Mouse (Mus musculus): ENCODE results near the gene Nr2f1. TPM values are rescaled to one million over a fixed set of nuclear protein-coding genes. Genes with fewer than 3 reads are reported as not detected.

The Nr2f1 gene
- total and polyA plus RNA-seq, 2 experiments: 0.37 to 2.2 TPM

- TF ChIP-seq POLR2A (IDR thresholded peaks at IDR 0.05; ENCODE audit: extremely low read depth, insufficient read depth, low read length) (no peak), CTCF (IDR thresholded peaks at IDR 0.05; ENCODE audit: low read depth, low read length) (no peak)
- H3K27me3 ChIP-seq (ENCODE audit: control insufficient read depth, insufficient read depth, low read length): peaks cover 13% of the 10 kb centered on the region
- H3K9ac ChIP-seq (ENCODE audit: low read depth, low read length): no peak overlapping the region
- 26% methylated on average over 1 of the region's 1 CpGs for WGBS
- DNase-seq (ENCODE audit: extremely low read depth, low read depth, low spot score): no peak
- H3K27ac ChIP-seq (replicated peaks; ENCODE audit: insufficient read depth, low read depth, low read length): no peak overlapping the region
- H3K36me3 ChIP-seq (ENCODE audit: control insufficient read depth, insufficient read depth, low read length): no peaks in the 10 kb centered on the region
- H3K4me3 ChIP-seq (ENCODE audit: insufficient read depth, low read depth, low read length): no peak overlapping the region
- no peaks in the 10 kb centered on the region for H3K4me1 ChIP-seq (ENCODE audit: control insufficient read depth, insufficient read depth, low read length)
- no peaks in the 10 kb centered on the region for H3K79me2 ChIP-seq (ENCODE audit: control insufficient read depth, insufficient read depth, low read length)
Measured at GRCm38 (mm10) chr13:78174891-78175290, 24.7 kb downstream of the Nr2f1 start.

DNA sequence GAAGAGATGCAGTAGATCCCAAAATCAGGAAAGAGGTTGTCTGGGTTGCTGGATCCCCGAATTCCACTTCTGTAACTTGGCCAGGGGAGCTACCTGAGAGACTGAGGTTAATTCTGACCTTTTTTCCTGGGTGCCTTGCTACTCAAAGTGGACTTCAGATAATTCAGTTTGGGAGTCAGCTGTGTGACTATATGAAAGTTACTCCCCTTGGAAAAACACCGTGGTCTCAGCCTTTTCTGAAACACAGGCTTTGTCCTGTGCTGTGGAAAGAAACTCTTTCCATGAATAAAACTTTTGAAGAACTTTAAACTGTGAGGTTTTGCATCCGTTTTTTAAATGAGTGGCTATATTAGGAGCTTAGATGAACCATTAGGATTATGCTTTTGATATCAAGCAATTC, 25.4 kb downstream of the Nr2f1 start:
- H3K27me3 ChIP-seq (ENCODE audit: control insufficient read depth, insufficient read depth, low read length): peaks cover 7% of the 10 kb centered on the region

GRCm38 (mm10) chr13:78172861-78173260, 26.7 kb downstream of the Nr2f1 start:
- no peaks in the 10 kb centered on the region for H3K4me1 ChIP-seq (ENCODE audit: control insufficient read depth, insufficient read depth, low read length)
- TF ChIP-seq POLR2A (IDR thresholded peaks at IDR 0.05; ENCODE audit: extremely low read depth, insufficient read depth, low read length) (no peak), CTCF (IDR thresholded peaks at IDR 0.05; ENCODE audit: low read depth, low read length) (no peak)
- H3K9ac ChIP-seq (ENCODE audit: low read depth, low read length): no peak overlapping the region
- WGBS: 12% methylated on average over 3 of the region's 3 CpGs
- H3K27me3 ChIP-seq (ENCODE audit: control insufficient read depth, insufficient read depth, low read length): peaks cover 5% of the 10 kb centered on the region; the same call in 1 of the 2 replicates
- no peak for DNase-seq (ENCODE audit: extremely low read depth, low read depth, low spot score)
- H3K27ac ChIP-seq (replicated peaks; ENCODE audit: insufficient read depth, low read depth, low read length): no peak overlapping the region
- H3K79me2 ChIP-seq (ENCODE audit: control insufficient read depth, insufficient read depth, low read length): no peaks in the 10 kb centered on the region
- H3K36me3 ChIP-seq (ENCODE audit: control insufficient read depth, insufficient read depth, low read length): no peaks in the 10 kb centered on the region
- no peak overlapping the region for H3K4me3 ChIP-seq (ENCODE audit: insufficient read depth, low read depth, low read length)

More for the DNA sequence above, 25.4 kb downstream of the Nr2f1 start:
- Histone ChIP-seq H3K4me3 (ENCODE audit: insufficient read depth, low read depth, low read length) (no peak overlapping the region), H3K4me1 (ENCODE audit: control insufficient read depth, insufficient read depth, low read length) (no peaks in the 10 kb centered on the region), H3K79me2 (ENCODE audit: control insufficient read depth, insufficient read depth, low read length) (no peaks in the 10 kb centered on the region), H3K36me3 (ENCODE audit: control insufficient read depth, insufficient read depth, low read length) (no peaks in the 10 kb centered on the region), H3K27ac (replicated peaks; ENCODE audit: insufficient read depth, low read depth, low read length) (no peak overlapping the region), H3K9ac (ENCODE audit: low read depth, low read length) (no peak overlapping the region)
- DNase-seq (ENCODE audit: extremely low read depth, low read depth, low spot score): no peak
- TF ChIP-seq POLR2A (IDR thresholded peaks at IDR 0.05; ENCODE audit: extremely low read depth, insufficient read depth, low read length): no peak
- no peak for TF ChIP-seq CTCF (IDR thresholded peaks at IDR 0.05; ENCODE audit: low read depth, low read length)
- 15% methylated on average over 3 of the region's 3 CpGs for WGBS

DNA sequence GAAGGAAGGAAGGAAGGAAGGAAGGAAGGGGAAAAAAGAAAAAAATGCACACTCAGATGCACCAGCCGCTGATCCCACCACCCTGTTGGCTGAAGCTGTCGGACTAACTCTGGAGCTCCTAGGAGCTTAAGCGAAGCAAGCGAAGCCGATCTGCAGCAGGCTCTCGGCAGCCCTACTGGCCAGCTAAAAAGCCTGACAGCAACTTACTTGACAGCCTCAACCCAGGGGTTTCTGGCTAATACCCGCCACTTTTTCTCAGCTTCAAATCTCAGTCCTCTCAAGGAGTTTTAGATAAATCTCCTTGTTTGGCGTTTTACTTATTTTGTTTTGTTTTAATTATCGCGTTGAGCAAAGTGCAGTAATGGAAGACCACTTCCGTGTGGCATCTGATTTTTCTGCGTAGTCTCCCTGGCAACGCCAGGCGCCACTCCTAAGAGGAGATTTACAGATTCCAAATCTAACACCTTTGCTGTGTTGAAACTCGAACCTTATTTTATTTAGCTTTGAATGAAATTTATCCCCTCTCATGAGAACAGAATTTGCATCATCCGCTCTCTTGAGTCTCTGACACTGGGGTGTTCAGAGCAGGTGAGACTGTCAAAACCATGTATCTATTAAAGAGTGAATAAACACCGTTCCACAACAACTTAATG, 27.4 kb downstream of the Nr2f1 start:
- no peak overlapping the region for H3K27ac ChIP-seq (replicated peaks; ENCODE audit: insufficient read depth, low read depth, low read length)
- H3K9ac ChIP-seq (ENCODE audit: low read depth, low read length): no peak overlapping the region
- H3K36me3 ChIP-seq (ENCODE audit: control insufficient read depth, insufficient read depth, low read length): no peaks in the 10 kb centered on the region
- no peak for DNase-seq (ENCODE audit: extremely low read depth, low read depth, low spot score)
- peaks cover 5% of the 10 kb centered on the region; the same call in 1 of the 2 replicates for H3K27me3 ChIP-seq (ENCODE audit: control insufficient read depth, insufficient read depth, low read length)
- H3K4me1 ChIP-seq (ENCODE audit: control insufficient read depth, insufficient read depth, low read length): no peaks in the 10 kb centered on the region
- H3K4me3 ChIP-seq (ENCODE audit: insufficient read depth, low read depth, low read length): no peak overlapping the region
- H3K79me2 ChIP-seq (ENCODE audit: control insufficient read depth, insufficient read depth, low read length): no peaks in the 10 kb centered on the region
- TF ChIP-seq POLR2A (IDR thresholded peaks at IDR 0.05; ENCODE audit: extremely low read depth, insufficient read depth, low read length): no peak
- WGBS: 11% methylated on average over 17 of the region's 17 CpGs

DNA sequence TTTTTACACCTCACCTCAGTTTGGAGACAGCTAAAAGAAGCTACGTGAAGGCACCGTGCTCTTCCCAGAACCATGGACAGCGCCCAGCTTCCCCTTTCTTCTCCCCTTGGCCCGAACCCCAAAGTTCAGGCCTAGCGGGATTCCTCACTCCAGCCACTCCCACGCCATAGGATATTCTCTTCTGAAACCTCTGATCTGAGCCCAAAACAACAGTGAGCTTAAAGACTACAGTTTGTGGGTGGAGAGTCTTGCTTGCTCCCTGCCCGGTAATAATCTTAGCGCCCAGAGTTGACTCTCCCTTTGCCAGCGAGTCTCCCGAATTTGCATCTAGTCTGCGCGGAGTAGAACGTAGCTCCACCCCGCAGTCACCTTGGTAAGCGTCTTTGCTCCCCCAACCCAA, 28.2 kb downstream of the Nr2f1 start:
- H3K36me3 ChIP-seq (ENCODE audit: control insufficient read depth, insufficient read depth, low read length): no peaks in the 10 kb centered on the region
- no peaks in the 10 kb centered on the region for H3K79me2 ChIP-seq (ENCODE audit: control insufficient read depth, insufficient read depth, low read length)
- no peak for TF ChIP-seq CTCF (IDR thresholded peaks at IDR 0.05; ENCODE audit: low read depth, low read length)
- no peak for TF ChIP-seq POLR2A (IDR thresholded peaks at IDR 0.05; ENCODE audit: extremely low read depth, insufficient read depth, low read length)
- H3K27me3 ChIP-seq (ENCODE audit: control insufficient read depth, insufficient read depth, low read length): peaks cover 5% of the 10 kb centered on the region; the same call in 1 of the 2 replicates
- DNase-seq (ENCODE audit: extremely low read depth, low read depth, low spot score): no peak
- no peak overlapping the region for H3K9ac ChIP-seq (ENCODE audit: low read depth, low read length)
- H3K4me1 ChIP-seq (ENCODE audit: control insufficient read depth, insufficient read depth, low read length): no peaks in the 10 kb centered on the region
- no peak overlapping the region for H3K27ac ChIP-seq (replicated peaks; ENCODE audit: insufficient read depth, low read depth, low read length)
- 6% methylated on average over 15 of the region's 15 CpGs for WGBS
- H3K4me3 ChIP-seq (ENCODE audit: insufficient read depth, low read depth, low read length): no peak overlapping the region

DNA sequence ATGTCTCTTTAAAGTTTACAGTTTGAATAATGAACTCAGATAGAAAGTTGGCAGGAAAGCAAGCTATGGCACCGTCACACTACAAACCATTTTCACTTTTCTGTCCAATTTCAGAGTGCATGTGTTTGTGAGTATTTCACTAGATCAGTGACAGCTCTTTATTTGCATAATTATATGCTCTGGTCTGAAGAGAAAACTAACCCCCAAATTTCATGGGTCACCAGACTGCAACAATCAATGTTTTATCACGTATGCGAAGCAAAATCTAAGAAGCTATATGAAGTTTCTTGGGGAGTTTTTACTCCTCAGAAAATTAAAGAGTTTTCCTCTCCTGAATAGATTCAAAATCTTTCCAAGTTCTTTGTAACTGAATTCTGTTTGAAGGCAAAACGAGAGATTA, 31.4 kb downstream of the Nr2f1 start:
- no peak overlapping the region for H3K4me3 ChIP-seq (ENCODE audit: insufficient read depth, low read depth, low read length)
- TF ChIP-seq POLR2A (IDR thresholded peaks at IDR 0.05; ENCODE audit: extremely low read depth, insufficient read depth, low read length) (no peak), CTCF (IDR thresholded peaks at IDR 0.05; ENCODE audit: low read depth, low read length) (no peak)
- 60% methylated on average over 4 of the region's 4 CpGs for WGBS

More for the DNA sequence above, 31.4 kb downstream of the Nr2f1 start:
- no peak for DNase-seq (ENCODE audit: extremely low read depth, low read depth, low spot score)
- H3K27me3 ChIP-seq (ENCODE audit: control insufficient read depth, insufficient read depth, low read length): peaks cover 5% of the 10 kb centered on the region; the same call in 1 of the 2 replicates
- no peaks in the 10 kb centered on the region for H3K79me2 ChIP-seq (ENCODE audit: control insufficient read depth, insufficient read depth, low read length)
- H3K27ac ChIP-seq (replicated peaks; ENCODE audit: insufficient read depth, low read depth, low read length): no peak overlapping the region
- no peak overlapping the region for H3K9ac ChIP-seq (ENCODE audit: low read depth, low read length)
- H3K36me3 ChIP-seq (ENCODE audit: control insufficient read depth, insufficient read depth, low read length): no peaks in the 10 kb centered on the region
- no peaks in the 10 kb centered on the region; the same call in 1 of the 2 replicates for H3K4me1 ChIP-seq (ENCODE audit: control insufficient read depth, insufficient read depth, low read length)
